Mouse (Mus musculus): ENCODE measurements at regions not wholly inside any gene's neighbourhood (a gene's known extent, or its start where the extent isn't known, plus 50 kb on each side); places are given as distances from the start of the nearest gene placed in this dataset.

DNA sequence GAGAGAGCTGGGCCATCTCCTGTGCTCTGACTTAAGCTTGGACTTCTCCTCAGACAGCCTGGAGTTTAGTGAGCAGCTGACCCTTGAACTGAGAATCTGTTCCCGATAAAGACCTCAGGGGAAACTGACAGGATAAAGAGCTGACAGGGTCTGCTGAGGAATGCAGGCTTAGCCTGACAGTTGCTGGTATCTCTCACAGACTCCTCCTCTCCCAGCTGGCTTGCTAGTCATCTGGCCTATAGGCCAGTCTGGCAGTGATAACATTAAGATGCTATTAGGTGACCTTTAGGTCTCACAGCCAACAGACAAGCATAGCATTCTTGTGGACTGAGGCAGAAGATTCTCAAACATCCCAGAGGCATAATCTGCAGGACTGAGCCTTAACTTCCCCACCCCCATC is 111.4 kb downstream of the Adamts15 start:
- no peak overlapping the region for H3K27ac ChIP-seq
- 12% methylated on average over 1 of the region's 1 CpGs for WGBS
- H3K4me1 ChIP-seq (replicated peaks) = peaks cover 29% of the 10 kb centered on the region
- H3K27me3 ChIP-seq = no peaks in the 10 kb centered on the region
- H3K9me3 ChIP-seq (replicated peaks) = no peaks in the 10 kb centered on the region
- H3K36me3 ChIP-seq = no peaks in the 10 kb centered on the region
- H3K4me2 ChIP-seq = no peak overlapping the region
- H3K4me3 ChIP-seq = no peak overlapping the region
- ATAC-seq (replicated peaks; ENCODE audit: insufficient number of reproducible peaks, insufficient read depth, low FRiP score, low read depth) = no peak
- no peak overlapping the region for H3K9ac ChIP-seq

DNA sequence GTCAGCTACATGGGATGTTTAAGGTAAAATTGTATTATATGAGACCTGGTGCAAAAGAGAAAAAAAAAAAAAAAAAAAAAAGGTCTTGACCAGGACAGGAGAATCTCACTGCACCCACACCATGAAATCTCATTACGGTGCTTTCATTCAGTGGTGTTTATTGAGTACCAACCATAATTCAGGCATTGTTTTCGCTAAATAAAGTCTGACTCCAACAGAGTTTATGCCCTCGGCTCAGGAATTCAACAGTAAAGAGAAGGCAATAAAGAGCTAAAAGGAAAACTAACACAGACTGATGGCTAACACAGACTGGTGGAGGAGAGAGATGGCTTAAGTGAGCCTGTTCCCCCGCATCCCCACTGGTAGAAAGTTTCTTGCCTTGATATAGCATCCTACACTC is 112.0 kb downstream of the Adamts15 start:
- Histone ChIP-seq H3K9ac (no peak overlapping the region), H3K4me2 (no peak overlapping the region), H3K27ac (no peak overlapping the region), H3K36me3 (no peaks in the 10 kb centered on the region), H3K9me3 (replicated peaks) (no peaks in the 10 kb centered on the region), H3K4me1 (replicated peaks) (peaks cover 29% of the 10 kb centered on the region), H3K4me3 (no peak overlapping the region), H3K27me3 (no peaks in the 10 kb centered on the region)
- WGBS = 79% methylated on average over 4 of the region's 4 CpGs
- ATAC-seq (replicated peaks; ENCODE audit: insufficient number of reproducible peaks, insufficient read depth, low FRiP score, low read depth) = no peak

DNA sequence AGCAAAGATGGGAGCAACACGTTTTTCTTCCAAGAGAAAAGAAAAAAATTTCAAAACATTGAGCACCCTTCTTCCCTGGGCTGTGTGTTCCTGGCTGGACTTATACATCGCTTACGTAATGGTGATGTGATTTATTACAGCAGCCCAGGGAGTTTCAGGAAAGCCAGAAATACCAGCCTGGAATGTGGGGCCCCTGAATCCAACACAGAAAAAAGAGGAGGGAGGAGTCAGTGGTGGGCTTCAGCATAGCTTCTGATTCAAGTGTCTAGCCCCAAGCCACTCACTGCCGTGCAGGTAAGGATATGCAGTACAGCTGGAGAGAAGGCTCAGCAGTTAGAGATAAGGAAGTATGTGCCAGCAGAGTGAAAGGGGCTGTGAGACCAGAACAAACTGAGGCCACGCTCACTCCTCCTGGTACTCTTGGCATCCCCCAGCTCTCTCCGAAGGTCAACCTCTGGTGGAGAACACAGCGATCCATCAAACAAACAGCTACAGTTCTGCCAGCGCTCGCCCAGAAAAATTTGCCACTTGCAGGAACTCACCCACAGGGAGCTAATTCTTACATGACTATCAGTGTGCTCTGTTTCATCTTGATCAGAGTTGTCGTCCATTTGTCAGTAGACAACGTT is 113.3 kb downstream of the Adamts15 start:
- ATAC-seq (replicated peaks; ENCODE audit: insufficient number of reproducible peaks, insufficient read depth, low FRiP score, low read depth) = 0 out of 2 replicates have a peak, but pooled peaks have one; percentile 35
- no peaks in the 10 kb centered on the region for H3K36me3 ChIP-seq
- 19% methylated on average over 11 of the region's 11 CpGs for WGBS
- H3K27me3 ChIP-seq = no peaks in the 10 kb centered on the region
- peak overlapping the region; percentile 26 for H3K4me2 ChIP-seq
- H3K9ac ChIP-seq = no peak overlapping the region
- no peak overlapping the region for H3K4me3 ChIP-seq
- peaks cover 29% of the 10 kb centered on the region for H3K4me1 ChIP-seq (replicated peaks)
- no peaks in the 10 kb centered on the region for H3K9me3 ChIP-seq (replicated peaks)
- peak overlapping the region; percentile 50 for H3K27ac ChIP-seq

DNA sequence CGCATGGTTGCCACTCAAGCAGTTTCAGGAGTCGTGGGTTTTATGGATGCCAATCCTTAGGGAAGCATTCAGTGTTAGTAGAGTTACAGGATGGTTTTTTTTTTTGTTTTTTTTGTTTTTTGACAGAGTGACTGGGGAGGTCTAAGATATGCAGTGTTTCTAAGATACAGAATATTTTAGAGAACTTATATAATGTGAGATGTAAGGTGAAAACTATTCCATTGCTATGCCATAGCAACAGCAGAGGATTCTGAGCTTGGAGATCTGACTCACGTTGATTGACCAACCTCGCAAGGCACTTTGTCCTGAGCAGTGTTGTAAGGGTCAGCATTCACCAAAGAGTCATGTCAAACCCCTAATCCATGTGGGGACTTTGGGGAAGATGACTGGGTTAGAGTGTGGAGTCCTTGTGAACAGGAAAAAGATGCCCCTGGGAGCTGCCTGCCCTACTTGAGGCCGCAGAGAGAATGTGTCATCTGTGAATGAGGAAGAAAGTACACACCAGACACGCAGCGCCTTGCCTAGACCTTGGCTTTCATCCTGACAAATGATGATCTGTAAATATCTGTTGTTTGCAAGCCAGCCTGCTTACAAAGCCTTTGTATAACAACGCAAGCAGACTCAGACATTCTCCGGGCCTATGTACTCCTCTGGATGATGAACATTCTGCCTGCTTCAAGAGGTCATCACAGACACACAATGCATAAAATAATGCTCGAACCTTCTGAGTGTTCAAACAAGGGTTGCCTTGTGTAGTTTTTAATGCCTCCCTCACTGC is 118.3 kb downstream of the Adamts15 start:
- 74% methylated on average over 10 of the region's 10 CpGs for WGBS
- no peak for ATAC-seq (replicated peaks; ENCODE audit: insufficient number of reproducible peaks, insufficient read depth, low FRiP score, low read depth)
- H3K27ac ChIP-seq = no peak overlapping the region
- no peak overlapping the region for H3K4me3 ChIP-seq
- no peaks in the 10 kb centered on the region for H3K9me3 ChIP-seq (replicated peaks)
- H3K9ac ChIP-seq = no peak overlapping the region
- H3K36me3 ChIP-seq = no peaks in the 10 kb centered on the region
- H3K27me3 ChIP-seq = no peaks in the 10 kb centered on the region
- H3K4me1 ChIP-seq (replicated peaks) = peaks cover 16% of the 10 kb centered on the region
- no peak overlapping the region for H3K4me2 ChIP-seq

DNA sequence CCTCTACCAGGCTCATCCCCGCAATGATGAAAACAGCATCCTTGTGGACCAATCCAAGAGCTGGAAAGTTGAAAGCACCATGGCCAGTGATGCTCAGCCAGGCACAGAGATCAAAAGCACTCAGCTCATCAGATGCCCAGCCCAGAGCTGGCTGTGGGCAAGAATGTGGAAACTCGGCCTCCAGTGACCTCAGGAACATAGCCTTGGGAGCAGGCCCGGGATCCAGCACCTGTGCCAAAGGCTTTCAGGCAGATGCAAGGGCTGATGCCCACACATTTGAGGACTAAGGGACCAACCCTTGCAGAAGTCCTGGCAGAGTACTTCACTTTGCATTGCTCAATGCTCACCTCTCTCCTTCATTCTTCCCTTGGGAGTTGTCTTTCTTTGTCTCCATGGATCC is 119.4 kb downstream of the Adamts15 start:
- Histone ChIP-seq H3K36me3 (no peaks in the 10 kb centered on the region), H3K9ac (no peak overlapping the region), H3K27me3 (no peaks in the 10 kb centered on the region), H3K4me3 (no peak overlapping the region), H3K4me1 (replicated peaks) (peaks cover 9% of the 10 kb centered on the region), H3K4me2 (no peak overlapping the region), H3K9me3 (replicated peaks) (no peaks in the 10 kb centered on the region), H3K27ac (no peak overlapping the region)
- no peak for ATAC-seq (replicated peaks; ENCODE audit: insufficient number of reproducible peaks, insufficient read depth, low FRiP score, low read depth)
- WGBS = 69% methylated on average over 3 of the region's 3 CpGs

DNA sequence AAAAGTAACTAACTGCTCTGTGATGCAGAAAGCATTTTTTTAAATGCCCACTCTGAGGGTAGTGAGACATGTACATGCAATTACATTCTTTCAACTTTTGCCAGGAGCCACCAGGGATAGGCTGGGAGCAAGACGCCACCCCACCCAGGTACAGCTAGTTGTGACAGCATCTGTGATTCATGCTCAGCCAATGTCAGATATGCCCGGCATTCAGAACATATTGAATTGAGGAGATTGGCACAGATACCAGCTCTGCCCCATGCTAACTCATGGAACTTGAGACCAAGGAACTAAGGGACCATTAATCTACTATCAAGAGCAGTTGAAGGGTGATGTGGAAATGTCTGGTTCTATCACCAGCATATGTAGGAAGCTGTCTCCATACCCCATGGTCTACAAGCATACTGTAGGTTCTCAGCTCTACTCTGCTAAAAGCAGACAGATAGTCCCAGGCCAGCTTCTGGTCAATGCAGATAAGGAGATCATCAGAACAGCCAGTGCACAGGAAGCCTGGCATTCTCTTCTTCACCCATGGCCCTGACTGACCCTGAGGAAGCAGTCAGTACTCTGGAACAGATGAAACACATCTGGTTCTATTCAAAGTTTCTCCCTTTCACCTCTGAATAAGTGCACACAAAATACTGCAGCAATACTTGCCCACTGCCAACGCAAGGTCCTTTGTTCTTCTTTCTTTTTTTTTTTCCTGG is 127.4 kb downstream of the Adamts15 start:
- Histone ChIP-seq H3K4me3 (no peak overlapping the region), H3K36me3 (no peaks in the 10 kb centered on the region), H3K4me1 (replicated peaks) (no peaks in the 10 kb centered on the region), H3K27ac (no peak overlapping the region), H3K4me2 (no peak overlapping the region), H3K27me3 (no peaks in the 10 kb centered on the region), H3K9me3 (replicated peaks) (no peaks in the 10 kb centered on the region), H3K9ac (no peak overlapping the region)
- no peak for ATAC-seq (replicated peaks; ENCODE audit: insufficient number of reproducible peaks, insufficient read depth, low FRiP score, low read depth)
- WGBS = 73% methylated on average over 3 of the region's 3 CpGs

DNA sequence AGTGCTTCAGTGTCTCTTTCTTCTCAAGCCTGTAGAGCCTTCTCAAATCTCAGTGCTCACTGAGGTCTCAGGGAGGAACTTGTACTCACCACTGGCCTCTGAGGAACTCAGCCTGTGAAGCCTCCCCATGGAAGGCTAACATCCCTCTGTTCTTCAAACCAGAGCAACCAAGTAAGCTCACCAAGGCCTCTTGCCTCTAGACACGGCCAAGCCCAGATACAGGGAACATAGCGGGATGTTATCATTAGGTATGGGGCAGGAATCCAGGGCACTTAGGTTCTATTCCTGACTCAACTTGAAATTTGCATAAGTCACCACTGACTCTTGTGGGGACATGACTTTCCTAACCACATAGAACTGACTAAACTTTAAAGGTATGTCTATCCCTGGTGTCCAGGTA is 141.0 kb downstream of the Adamts15 start:
- Histone ChIP-seq H3K9ac (no peak overlapping the region), H3K4me2 (no peak overlapping the region; the same call in 1 of the 2 replicates), H3K9me3 (replicated peaks) (no peaks in the 10 kb centered on the region), H3K4me1 (replicated peaks) (peaks cover 16% of the 10 kb centered on the region; the same call in 1 of the 2 replicates), H3K36me3 (no peaks in the 10 kb centered on the region), H3K4me3 (no peak overlapping the region), H3K27ac (peak overlapping the region; percentile 65), H3K27me3 (no peaks in the 10 kb centered on the region)
- WGBS = 54% methylated on average over 2 of the region's 2 CpGs
- ATAC-seq (replicated peaks; ENCODE audit: insufficient number of reproducible peaks, insufficient read depth, low FRiP score, low read depth) = peak; percentile 43; the same call in 1 of the 2 replicates

DNA sequence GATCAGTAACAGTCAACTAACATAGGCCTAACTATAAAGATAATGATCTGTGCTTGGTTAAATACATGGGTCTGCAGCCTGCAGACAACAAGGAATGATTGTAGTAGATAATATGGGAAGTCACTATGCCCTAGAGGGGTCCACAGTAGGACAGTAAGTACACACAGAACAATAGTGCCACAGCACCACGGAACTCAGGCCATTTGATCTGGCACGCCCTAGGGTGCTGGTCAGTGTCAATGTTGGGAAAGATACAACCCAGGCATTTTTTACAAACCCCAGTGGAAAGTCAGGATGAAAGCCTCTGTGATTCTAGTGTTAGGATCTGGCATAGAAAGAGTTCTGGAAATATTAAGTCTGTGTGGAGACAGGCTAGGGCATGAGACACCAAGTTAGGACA is 144.4 kb downstream of the Adamts15 start:
- Histone ChIP-seq H3K4me2 (no peak overlapping the region), H3K27ac (no peak overlapping the region), H3K9ac (no peak overlapping the region), H3K36me3 (no peaks in the 10 kb centered on the region), H3K4me3 (no peak overlapping the region), H3K4me1 (replicated peaks) (peaks cover 16% of the 10 kb centered on the region; the same call in 1 of the 2 replicates), H3K9me3 (replicated peaks) (no peaks in the 10 kb centered on the region), H3K27me3 (no peaks in the 10 kb centered on the region)
- ATAC-seq (replicated peaks; ENCODE audit: insufficient number of reproducible peaks, insufficient read depth, low FRiP score, low read depth) = no peak
- 79% methylated on average over 2 of the region's 2 CpGs for WGBS

DNA sequence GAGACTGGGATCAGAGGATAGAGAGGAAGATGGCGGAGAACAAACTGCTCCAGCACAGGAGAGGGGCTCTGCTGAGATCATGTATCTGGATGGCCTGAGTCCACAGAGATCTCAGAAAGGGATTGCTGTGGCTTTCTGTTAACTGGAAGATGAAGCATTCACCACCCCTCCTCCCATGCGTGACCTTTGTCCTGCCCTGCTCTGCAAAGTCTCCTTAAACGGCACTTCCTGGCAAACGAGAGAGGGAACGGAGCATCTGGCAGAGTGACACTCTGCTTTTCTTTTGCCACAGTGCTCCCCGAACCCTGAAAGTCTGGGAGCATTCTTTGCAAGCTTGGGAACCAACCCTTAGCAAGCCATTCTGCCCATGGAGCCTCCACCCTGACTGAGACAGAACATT is 147.1 kb downstream of the Adamts15 start:
- H3K27me3 ChIP-seq = no peaks in the 10 kb centered on the region
- H3K4me3 ChIP-seq = no peak overlapping the region
- 56% methylated on average over 6 of the region's 6 CpGs for WGBS
- H3K27ac ChIP-seq = no peak overlapping the region
- H3K9me3 ChIP-seq (replicated peaks) = no peaks in the 10 kb centered on the region
- H3K4me2 ChIP-seq = no peak overlapping the region
- no peak overlapping the region for H3K9ac ChIP-seq
- no peaks in the 10 kb centered on the region for H3K36me3 ChIP-seq
- peaks cover 19% of the 10 kb centered on the region for H3K4me1 ChIP-seq (replicated peaks)
- no peak for ATAC-seq (replicated peaks; ENCODE audit: insufficient number of reproducible peaks, insufficient read depth, low FRiP score, low read depth)

DNA sequence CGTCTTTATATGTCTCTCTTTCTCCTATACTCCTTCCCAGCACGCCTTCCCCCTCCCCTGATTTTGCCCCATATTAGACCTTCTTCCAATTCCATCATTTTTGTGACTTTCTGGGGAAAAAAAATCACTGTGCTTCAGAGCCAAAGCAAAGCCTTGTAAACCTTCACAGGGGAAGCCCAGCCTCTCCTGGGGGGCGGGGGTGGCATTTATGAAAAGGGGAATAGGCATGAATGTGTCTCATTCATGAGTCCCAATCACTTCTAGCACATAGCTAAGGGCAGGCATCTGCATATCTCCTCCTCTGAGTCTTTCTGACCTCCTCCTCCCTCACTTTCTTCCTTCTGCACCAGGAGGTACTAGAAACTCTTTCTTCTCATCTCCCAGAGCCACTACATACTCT is 149.8 kb downstream of the Adamts15 start:
- ATAC-seq (replicated peaks; ENCODE audit: insufficient number of reproducible peaks, insufficient read depth, low FRiP score, low read depth) = no peak
- Histone ChIP-seq H3K27ac (no peak overlapping the region; the same call in 1 of the 2 replicates), H3K9ac (no peak overlapping the region), H3K27me3 (no peaks in the 10 kb centered on the region), H3K36me3 (no peaks in the 10 kb centered on the region), H3K4me2 (0 out of 2 replicates have a peak overlapping the region, but pooled peaks have one; percentile 31), H3K4me1 (replicated peaks) (peaks cover 37% of the 10 kb centered on the region), H3K4me3 (no peak overlapping the region), H3K9me3 (replicated peaks) (no peaks in the 10 kb centered on the region)
- WGBS = 61% methylated on average over 3 of the region's 3 CpGs

DNA sequence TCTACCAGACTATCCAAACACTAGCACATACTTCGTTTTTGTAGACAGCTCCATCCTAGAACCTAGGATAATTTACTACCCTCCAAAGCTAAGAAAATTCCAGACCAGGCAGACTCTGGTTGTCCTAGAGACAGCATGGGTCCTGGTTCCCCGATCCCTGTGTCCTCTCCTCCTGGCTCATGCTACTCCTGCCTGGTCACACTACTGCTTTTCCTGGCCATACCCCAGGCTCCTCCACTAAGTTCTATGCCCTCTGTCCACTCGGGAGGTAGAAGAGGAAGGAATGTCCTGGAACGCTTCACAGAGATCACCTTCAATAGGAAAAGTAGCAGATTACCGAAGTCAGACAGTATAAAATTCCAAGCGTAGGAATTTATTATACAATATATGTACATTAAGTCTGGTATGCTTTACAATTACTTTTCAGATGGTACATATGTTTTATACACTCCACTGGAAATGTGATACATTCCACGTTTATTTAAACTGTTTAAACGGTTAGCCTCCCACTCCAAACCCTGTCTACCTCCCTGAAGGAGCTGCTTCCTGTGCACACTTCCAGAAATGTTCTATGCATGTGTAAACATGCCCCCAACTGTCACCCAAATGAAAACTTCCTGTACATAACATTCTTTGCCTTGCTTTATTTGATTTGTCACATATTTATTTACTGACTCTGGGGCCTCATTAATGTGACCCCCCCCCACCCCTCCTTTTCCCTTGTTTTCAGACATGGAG is 151.6 kb downstream of the Adamts15 start:
- 67% methylated on average over 8 of the region's 8 CpGs for WGBS
- Histone ChIP-seq H3K9ac (no peak overlapping the region), H3K9me3 (replicated peaks) (no peaks in the 10 kb centered on the region), H3K4me3 (no peak overlapping the region), H3K27me3 (no peaks in the 10 kb centered on the region), H3K36me3 (no peaks in the 10 kb centered on the region), H3K27ac (no peak overlapping the region), H3K4me2 (no peak overlapping the region), H3K4me1 (replicated peaks) (peaks cover 37% of the 10 kb centered on the region)
- no peak for ATAC-seq (replicated peaks; ENCODE audit: insufficient number of reproducible peaks, insufficient read depth, low FRiP score, low read depth)

Measured in heart, embryonic 15.5 days (tissue).